Mouse (Mus musculus) retina, postnatal 1 day (tissue): ENCODE data around the gene Ryr2.

Source experiments
- DNase-seq: peaks from one replicate; pipeline ENCODE4 v3.0.0-alpha.2; 2012

Gene Ryr2

DNA sequence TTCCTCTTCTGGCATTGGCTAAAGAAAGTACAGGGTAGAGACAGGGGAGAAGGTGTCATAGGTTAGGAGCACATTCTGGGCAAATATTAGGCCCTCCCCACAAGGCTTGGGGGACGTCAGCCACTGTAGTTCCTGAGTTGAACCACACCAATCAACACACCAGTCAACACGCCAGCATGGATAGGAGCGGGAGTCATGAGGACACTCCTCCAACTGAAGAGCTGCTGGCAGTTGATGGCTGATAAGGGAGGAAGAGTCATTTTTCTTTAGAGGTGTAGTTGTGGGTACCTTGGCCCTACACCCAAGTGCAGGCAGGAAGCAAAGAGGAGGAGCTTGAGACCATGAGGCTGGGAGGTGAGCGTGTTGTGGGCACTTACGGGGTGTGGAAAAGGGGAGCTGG, 13.6 kb downstream of the Ryr2 start:
- DNase-seq = no peak

DNA sequence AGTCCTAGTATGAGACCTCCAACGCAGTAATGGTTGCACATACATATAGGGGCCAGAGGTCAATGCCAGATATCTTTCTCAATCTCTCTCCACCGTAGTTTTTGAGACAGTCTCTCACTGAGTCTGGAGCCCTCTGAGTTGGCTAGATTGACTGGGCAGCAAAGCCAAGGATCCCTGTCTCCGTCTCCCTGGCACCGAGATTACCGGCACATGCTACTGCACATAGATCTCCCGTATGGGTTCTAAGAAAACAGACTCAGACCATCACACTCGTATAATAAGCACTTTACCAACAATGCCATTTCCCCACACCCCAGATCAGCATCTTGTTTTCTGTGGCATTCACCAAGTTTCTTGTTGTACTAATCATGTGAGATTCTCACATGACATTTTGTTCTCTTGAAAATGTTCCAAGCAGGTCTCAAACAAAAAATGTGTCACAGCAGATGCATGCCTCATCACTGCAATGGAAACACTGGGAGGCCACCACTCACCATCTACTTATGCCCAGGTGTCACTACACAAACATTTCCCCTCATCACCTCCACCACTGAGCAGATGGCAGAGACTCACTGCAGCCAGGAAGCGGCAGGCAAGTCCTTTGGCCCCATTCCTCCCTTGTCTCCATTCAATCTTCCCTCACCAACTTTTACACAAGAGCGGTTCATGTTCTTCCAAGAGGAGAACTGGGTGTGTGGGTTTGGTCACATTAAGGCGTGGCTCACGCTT, 14.2 kb downstream of the Ryr2 start:
- DNase-seq = no peak

DNA sequence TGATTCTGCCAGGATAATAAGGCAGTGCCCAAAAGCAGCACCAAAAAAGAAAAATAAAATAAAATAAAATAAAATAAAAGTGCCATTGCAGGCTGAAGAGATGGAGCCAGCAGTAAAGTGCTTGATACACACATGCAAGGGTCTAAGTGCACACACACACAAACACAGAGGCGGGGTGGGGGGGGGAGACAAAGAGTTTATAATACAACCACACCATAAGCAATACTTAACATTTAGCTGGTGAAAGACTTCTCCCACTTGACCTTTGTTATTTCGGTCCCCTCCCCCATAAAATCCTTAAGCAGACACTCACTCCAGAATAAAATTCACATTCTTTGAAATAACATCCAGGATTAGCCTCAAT, 22.7 kb downstream of the Ryr2 start:
- DNase-seq = no peak

DNA sequence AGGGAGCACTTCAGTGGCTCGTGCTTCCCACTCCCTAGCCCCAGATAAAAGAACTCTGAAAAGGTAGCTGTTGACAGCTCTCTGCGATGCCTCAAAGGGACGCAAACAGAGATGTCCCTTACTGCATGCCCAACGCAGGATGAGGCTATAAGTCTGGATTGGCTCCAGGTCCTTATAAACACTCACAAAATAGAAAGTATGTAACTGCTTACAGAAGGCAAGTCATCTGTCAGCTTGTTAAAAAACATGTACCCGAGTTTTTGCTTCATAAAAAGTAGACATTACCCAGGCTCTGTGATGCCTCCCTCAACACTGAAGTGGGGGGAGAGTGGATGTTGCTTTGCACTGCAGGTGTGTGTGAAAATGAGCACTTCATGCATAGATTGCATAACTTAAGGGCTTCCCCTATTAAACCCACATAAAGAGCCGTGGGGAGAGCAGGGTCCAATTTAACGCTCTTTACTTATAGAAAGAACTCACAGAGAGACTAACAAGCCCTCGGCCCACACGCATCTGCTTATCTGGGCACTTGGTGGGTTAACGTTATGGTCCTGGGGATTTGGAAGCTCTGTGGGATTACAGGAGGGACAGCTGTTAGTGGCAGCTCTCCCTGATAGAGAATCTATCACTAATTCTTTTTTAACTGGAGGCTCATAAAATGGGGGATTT, 23.2 kb downstream of the Ryr2 start:
- peak; percentile 65 for DNase-seq

- no peak for DNase-seq
Measured at GRCm38 (mm10) chr13:12080590-12080989, 26.2 kb downstream of the Ryr2 start.

- no peak for DNase-seq
Measured at GRCm38 (mm10) chr13:12079536-12079935, 27.2 kb downstream of the Ryr2 start.

- no peak for DNase-seq
Measured at GRCm38 (mm10) chr13:12074897-12075296, 31.8 kb downstream of the Ryr2 start.

GRCm38 (mm10) chr13:12072571-12072970, 34.2 kb downstream of the Ryr2 start:
- no peak for DNase-seq

DNA sequence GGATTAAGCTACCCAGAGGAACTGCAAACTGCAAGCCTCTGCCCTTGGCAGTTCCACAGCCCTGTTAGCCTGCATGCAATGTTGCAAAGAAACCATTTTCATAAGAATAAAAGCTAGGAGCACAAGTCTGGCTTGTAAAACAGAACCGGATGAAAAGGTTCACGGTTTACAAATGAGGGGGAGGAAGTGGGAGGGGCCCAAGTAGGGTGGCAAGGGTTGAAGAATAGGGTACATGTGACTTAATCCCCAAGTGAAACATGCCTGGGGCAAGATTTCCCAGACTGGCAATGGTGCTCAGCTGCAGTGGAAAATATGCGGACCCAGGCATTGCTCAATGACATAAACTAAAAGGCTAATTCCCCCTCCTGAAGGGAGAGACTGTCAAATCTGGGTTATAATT, 34.6 kb downstream of the Ryr2 start:
- peak; percentile 31 for DNase-seq

- DNase-seq = peak; percentile 70
Measured at GRCm38 (mm10) chr13:12070157-12071129, 36.3 kb downstream of the Ryr2 start.

DNA sequence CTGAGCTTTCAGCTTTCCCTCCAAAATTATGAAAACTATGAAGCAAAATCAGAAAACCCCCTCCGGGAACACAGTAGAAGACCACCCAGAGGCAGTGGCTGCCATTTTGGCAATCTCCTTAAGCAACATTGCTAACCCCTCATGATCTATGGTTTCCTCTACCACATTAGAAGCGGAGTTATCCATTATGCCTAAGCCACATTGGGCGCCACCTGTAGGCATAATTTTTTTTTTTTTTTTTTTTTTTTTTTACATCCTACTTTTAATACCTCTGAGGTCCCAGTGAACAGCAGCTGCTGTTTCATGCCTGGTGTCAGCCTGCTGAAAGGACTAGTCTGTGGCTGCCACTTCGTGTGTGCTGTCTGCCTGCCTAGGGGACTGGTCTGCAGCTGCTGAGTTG, 42.2 kb downstream of the Ryr2 start:
- DNase-seq = no peak

DNA sequence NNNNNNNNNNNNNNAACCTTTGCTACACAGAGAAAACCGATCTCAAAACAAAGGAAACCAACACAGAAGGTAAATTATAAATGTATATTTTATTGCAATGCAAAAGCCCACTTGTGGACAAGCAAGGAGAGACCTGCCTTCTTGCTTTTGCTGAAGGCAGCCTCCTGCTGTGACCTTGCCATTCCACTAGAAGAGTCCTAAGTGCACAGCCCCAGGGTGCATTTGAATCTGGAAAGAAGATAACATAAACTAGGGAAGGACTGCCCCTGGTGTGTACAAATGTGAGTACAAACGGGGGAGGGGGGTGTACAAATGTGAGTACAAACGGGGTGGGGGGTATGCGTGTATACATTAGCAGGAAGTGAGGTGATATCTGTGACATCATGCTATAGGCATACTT, 43.2 kb downstream of the Ryr2 start:
- DNase-seq = no peak

DNA sequence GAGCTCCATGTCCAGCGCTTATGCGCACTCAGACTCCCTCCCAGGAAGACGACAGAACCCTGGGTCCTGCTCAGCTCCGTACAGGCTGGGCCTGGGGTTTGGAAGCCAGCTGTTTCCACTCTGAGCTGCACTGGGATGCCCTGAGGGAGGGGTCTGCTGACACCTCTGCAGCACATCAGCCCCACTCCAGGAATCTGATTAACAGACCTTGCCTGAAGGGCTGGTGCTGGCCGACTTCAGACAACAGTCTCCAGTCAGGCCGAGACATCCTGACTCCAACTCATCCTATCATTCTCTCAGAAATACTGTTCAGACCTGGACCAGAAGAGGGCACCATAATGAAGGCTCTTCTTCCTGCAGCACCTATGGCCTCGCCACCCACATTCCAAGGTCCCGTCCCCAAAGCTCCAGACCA, 49.4 kb downstream of the Ryr2 start:
- DNase-seq = peak; percentile 41

- no peak for DNase-seq
Measured at GRCm38 (mm10) chr13:12055913-12056312, 50.8 kb downstream of the Ryr2 start.

- no peak for DNase-seq
Measured at GRCm38 (mm10) chr13:12053910-12054309, 52.8 kb downstream of the Ryr2 start.

DNA sequence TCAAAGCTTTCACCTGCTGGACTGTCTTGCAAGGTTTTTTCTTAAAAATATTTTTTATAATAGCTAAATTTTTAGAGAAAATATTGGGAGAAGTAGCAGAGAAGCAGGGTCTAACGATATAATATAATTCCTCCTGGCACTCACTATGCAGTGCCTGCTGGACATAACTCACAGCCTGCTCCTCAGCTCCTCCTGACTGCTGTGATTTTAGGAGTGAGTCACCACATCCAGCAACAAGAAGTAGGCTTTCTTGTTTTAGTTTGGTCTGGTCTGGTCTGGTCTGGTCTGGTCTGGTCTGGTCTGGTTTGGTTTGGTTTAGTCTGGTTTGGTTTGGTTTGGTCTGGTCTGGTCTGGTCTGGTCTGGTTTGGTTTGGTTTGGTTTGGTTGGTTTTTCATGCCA, 55.9 kb downstream of the Ryr2 start:
- DNase-seq = no peak

DNA sequence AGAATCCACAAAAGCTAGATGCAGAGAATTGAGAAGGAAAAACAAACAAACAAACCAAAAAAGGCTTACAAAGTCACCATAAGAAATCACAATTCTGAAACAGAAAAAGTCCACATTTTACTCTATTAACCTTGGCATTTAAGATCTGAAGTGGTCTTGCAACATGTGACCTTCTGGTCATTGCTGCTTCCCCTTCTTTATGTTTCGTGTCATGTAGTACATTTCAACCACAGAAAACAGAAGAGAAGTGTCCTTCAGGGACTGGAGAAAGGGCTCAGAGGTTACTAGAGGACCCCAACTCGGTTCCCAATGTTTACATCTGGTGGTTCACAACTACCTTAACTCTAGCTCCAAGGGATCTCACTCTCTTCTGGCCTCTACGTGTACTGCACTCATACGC, 59.7 kb downstream of the Ryr2 start:
- DNase-seq = no peak

- no peak for DNase-seq
Measured at GRCm38 (mm10) chr13:12044751-12045150, 62.0 kb downstream of the Ryr2 start.

GRCm38 (mm10) chr13:12042891-12043491, 63.8 kb downstream of the Ryr2 start:
- DNase-seq = peak; percentile 4

DNA sequence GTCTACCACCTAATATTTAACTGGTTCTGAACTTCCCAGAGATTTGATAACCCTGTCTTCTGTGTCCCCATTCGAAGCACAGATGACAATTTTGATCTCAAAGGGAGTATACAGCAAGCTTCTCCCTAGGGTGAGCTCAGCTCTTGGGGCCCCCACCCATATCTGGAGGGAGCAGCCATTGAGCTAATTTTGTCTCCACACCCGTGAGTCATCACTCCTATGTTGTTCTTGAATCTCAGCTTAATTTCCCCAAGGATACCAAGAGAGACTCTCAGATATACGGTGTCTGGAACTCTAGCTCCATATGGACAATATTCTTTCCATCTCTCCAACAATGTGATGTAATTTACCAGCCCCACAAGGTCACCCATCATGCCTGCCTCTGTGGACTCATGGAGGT, 66.8 kb downstream of the Ryr2 start:
- no peak for DNase-seq

- no peak for DNase-seq
Measured at GRCm38 (mm10) chr13:12038676-12039075, 68.1 kb downstream of the Ryr2 start.

DNA sequence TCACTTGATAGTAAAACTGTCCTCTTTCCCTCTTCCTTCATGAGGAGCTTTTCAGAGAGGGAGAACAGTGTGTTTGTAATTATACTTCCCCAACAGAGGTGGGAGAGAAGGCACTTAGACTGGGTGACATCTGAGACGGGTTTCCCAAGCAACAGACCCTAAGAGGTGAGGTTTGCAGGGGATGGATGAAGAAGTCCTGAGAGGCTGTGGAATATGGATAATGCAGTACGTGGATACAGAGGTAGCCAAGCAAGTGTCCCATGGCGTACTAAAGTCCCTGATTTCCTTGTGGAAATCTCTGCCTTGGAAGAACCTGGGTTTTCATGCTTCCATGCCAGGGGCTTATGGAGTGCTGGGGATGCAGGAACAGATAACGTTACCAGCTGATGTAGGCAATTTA, 69.5 kb downstream of the Ryr2 start:
- DNase-seq = no peak

DNA sequence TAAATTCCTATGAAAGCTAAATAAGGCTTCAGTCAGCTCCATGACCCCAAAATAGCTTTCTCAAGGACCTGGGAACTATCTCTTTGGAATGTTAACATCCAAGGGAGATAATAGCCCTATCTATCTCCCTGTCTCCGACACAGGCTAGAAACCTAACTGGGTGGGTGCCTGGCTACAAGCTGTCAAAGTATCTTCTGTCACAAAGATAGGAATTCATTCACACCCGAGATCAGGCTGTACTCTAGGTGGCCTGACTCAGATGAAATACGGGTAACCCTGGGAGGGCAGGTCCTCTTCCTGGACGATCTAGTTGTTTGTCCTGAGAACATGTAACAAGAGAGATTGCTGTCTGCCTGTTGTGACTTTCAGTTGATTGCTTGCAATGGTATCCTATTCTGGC, 69.9 kb downstream of the Ryr2 start:
- DNase-seq = no peak
